Mouse (Mus musculus) heart, adult 8-10 months (tissue): ENCODE data around the gene Ptprk. TPM values are rescaled to one million over a fixed set of nuclear protein-coding genes. Genes with fewer than 3 reads are reported as not detected.

Experiments
- DNase-seq: peaks from one replicate; pipeline ENCODE4 v3.0.0; 2022; ENCODE audit warnings: low spot score
- total RNA-seq, 4 experiments: library from RNA; stranded (reverse); gene quantifications; 2 replicates each; pipeline ENCODE4 v1.2.4; 2022

Gene Ptprk
- total RNA-seq, 4 experiments from 2014 or later, result 15.3 to 19.6 (median 17.3) TPM

- no peak for DNase-seq
These were observed 321.9 kb downstream of the Ptprk start for GRCm38 (mm10) chr10:28396520-28396915.

GRCm38 (mm10) chr10:28401796-28402195 lies 327.2 kb downstream of the Ptprk start:
- no peak for DNase-seq

- DNase-seq, result no peak
These were observed 334.4 kb downstream of the Ptprk start for GRCm38 (mm10) chr10:28408980-28409379.

- DNase-seq, result no peak
These were observed 340.2 kb downstream of the Ptprk start for GRCm38 (mm10) chr10:28414823-28415222.

- no peak for DNase-seq
These were observed 348.0 kb downstream of the Ptprk start for GRCm38 (mm10) chr10:28422622-28423021.

- peak; percentile 2 for DNase-seq
These were observed 350.8 kb downstream of the Ptprk start for GRCm38 (mm10) chr10:28425371-28425770.

GRCm38 (mm10) chr10:28436084-28436483 lies 361.5 kb downstream of the Ptprk start:
- no peak for DNase-seq

- DNase-seq, result no peak
These were observed 375.2 kb downstream of the Ptprk start for GRCm38 (mm10) chr10:28449853-28450252.

GRCm38 (mm10) chr10:28450642-28451041 lies 376.0 kb downstream of the Ptprk start:
- no peak for DNase-seq

- no peak for DNase-seq
These were observed 383.4 kb downstream of the Ptprk start for GRCm38 (mm10) chr10:28458027-28458426.

GRCm38 (mm10) chr10:28459963-28460362 lies 385.3 kb downstream of the Ptprk start:
- DNase-seq, result no peak

- no peak for DNase-seq
These were observed 389.1 kb downstream of the Ptprk start for GRCm38 (mm10) chr10:28463706-28464105.

- DNase-seq, result no peak
These were observed 390.3 kb downstream of the Ptprk start for GRCm38 (mm10) chr10:28464766-28465548.

- DNase-seq, result no peak
These were observed 411.0 kb downstream of the Ptprk start for GRCm38 (mm10) chr10:28485574-28485973.

GRCm38 (mm10) chr10:28491006-28491405 lies 416.4 kb downstream of the Ptprk start:
- DNase-seq, result no peak

- no peak for DNase-seq
These were observed 417.6 kb downstream of the Ptprk start for GRCm38 (mm10) chr10:28492206-28492605.

- no peak for DNase-seq
These were observed 418.2 kb downstream of the Ptprk start for GRCm38 (mm10) chr10:28492870-28493269.

GRCm38 (mm10) chr10:28493271-28493861 lies 418.7 kb downstream of the Ptprk start:
- DNase-seq, result no peak

- no peak for DNase-seq
These were observed 423.2 kb downstream of the Ptprk start for GRCm38 (mm10) chr10:28497791-28498190.

GRCm38 (mm10) chr10:28498504-28498903 lies 423.9 kb downstream of the Ptprk start:
- DNase-seq, result no peak

GRCm38 (mm10) chr10:28513601-28514000 lies 439.0 kb downstream of the Ptprk start:
- no peak for DNase-seq

- DNase-seq, result no peak
These were observed 441.5 kb downstream of the Ptprk start for GRCm38 (mm10) chr10:28516147-28516546.

GRCm38 (mm10) chr10:28518297-28518696 lies 443.7 kb downstream of the Ptprk start:
- no peak for DNase-seq
